Mouse (Mus musculus) stomach, embryonic 15.5 days (tissue): ENCODE results near the gene Clrn1. TPM values are rescaled to one million over a fixed set of nuclear protein-coding genes. Genes with fewer than 3 reads are reported as not detected.

Experiments used
- polyA plus RNA-seq: library from polyadenylated mRNA; unstranded; fragments of >200 nt; fragmentation: Nextera tagmentation; extraction: Ambion mirVana; gene quantifications from 2 replicates; pipeline ENCODE4 v1.2.1, GENCODE M21; 2015

The Clrn1 gene
- polyA plus RNA-seq, 1 experiment from 2014 or later, result not detected

Other genes with a start within 250 kb of the Clrn1 start
- gene Erich6, start 248.1 kb downstream of the Clrn1 start, polyA plus RNA-seq, result not detected in 2 replicates
- gene Siah2, start 192.9 kb downstream of the Clrn1 start, polyA plus RNA-seq, result 5.4 and 6.0 TPM in 2 replicates
- gene Mindy4b-ps, start 63.0 kb downstream of the Clrn1 start, polyA plus RNA-seq, result not detected in 2 replicates
- gene Med12l, start 120.5 kb upstream of the Clrn1 start, polyA plus RNA-seq, result 1.5 and 2.0 TPM in 2 replicates
- 1.3 and 1.4 TPM in 2 replicates for gene Gpr171, start 216.5 kb upstream of the Clrn1 start, polyA plus RNA-seq